Mouse (Mus musculus) adrenal gland (tissue): ENCODE measurements at regions not wholly inside any gene's neighbourhood (a gene's known extent, or its start where the extent isn't known, plus 50 kb on each side); places are given as distances from the start of the nearest gene placed in this dataset.

Experiments
- intact Hi-C: fragments of 180-260 bp; cut with DNase I; formaldehyde crosslinking; loops from one replicate; pipeline ENCODE4 v1.15.1; 2025

GRCm38 (mm10) chr13:35380224-35381009 lies 279.2 kb upstream of the Cdyl start:
- intact Hi-C loops: no loop called here

GRCm38 (mm10) chr13:35381641-35382040 lies 278.0 kb upstream of the Cdyl start:
- intact Hi-C loops: no loop called here

GRCm38 (mm10) chr13:35383000-35383623 lies 276.5 kb upstream of the Cdyl start:
- intact Hi-C loops: no loop called here

GRCm38 (mm10) chr13:35383624-35384018 lies 276.0 kb upstream of the Cdyl start:
- intact Hi-C loops: no loop called here

- intact Hi-C loops: no loop called here
Measured at GRCm38 (mm10) chr13:35388380-35388779, 271.3 kb upstream of the Cdyl start.

- intact Hi-C loops: no loop called here
Measured at GRCm38 (mm10) chr13:35389781-35390525, 269.7 kb upstream of the Cdyl start.

- intact Hi-C loops: no loop called here
Measured at GRCm38 (mm10) chr13:35390526-35390880, 269.1 kb upstream of the Cdyl start.

GRCm38 (mm10) chr13:35392167-35392566 lies 267.5 kb upstream of the Cdyl start:
- intact Hi-C loops: no loop called here

- intact Hi-C loops: no loop called here
Measured at GRCm38 (mm10) chr13:35395192-35395591, 264.4 kb upstream of the Cdyl start.

GRCm38 (mm10) chr13:35395630-35396029 lies 264.0 kb upstream of the Cdyl start:
- intact Hi-C loops: no loop called here

- intact Hi-C loops: no loop called here
Measured at GRCm38 (mm10) chr13:35397166-35397565, 262.5 kb upstream of the Cdyl start.

GRCm38 (mm10) chr13:35398192-35398591 lies 261.4 kb upstream of the Cdyl start:
- intact Hi-C loops: no loop called here

GRCm38 (mm10) chr13:35402856-35403255 lies 256.8 kb upstream of the Cdyl start:
- intact Hi-C loops: no loop called here

- intact Hi-C loops: no loop called here
Measured at GRCm38 (mm10) chr13:35404428-35404827, 255.2 kb upstream of the Cdyl start.

GRCm38 (mm10) chr13:35405384-35405783 lies 254.2 kb upstream of the Cdyl start:
- intact Hi-C loops: no loop called here

- intact Hi-C loops: no loop called here
Measured at GRCm38 (mm10) chr13:35417500-35417899, 242.1 kb upstream of the Cdyl start.

GRCm38 (mm10) chr13:35420076-35420475 lies 239.6 kb upstream of the Cdyl start:
- intact Hi-C loops: no loop called here

GRCm38 (mm10) chr13:35426061-35426460 lies 233.6 kb upstream of the Cdyl start:
- intact Hi-C loops: no loop called here

GRCm38 (mm10) chr13:35435173-35435572 lies 224.5 kb upstream of the Cdyl start:
- intact Hi-C loops: no loop called here

- intact Hi-C loops: no loop called here
Measured at GRCm38 (mm10) chr13:35447661-35448060, 212.0 kb upstream of the Cdyl start.

- intact Hi-C loops: no loop called here
Measured at GRCm38 (mm10) chr13:35452420-35452819, 207.2 kb upstream of the Cdyl start.

GRCm38 (mm10) chr13:35453222-35453914 lies 206.3 kb upstream of the Cdyl start:
- intact Hi-C loops: no loop called here
